Mouse (Mus musculus): ENCODE measurements at regions not wholly inside any gene's neighbourhood (a gene's known extent, or its start where the extent isn't known, plus 50 kb on each side); places are given as distances from the start of the nearest gene placed in this dataset.

DNA sequence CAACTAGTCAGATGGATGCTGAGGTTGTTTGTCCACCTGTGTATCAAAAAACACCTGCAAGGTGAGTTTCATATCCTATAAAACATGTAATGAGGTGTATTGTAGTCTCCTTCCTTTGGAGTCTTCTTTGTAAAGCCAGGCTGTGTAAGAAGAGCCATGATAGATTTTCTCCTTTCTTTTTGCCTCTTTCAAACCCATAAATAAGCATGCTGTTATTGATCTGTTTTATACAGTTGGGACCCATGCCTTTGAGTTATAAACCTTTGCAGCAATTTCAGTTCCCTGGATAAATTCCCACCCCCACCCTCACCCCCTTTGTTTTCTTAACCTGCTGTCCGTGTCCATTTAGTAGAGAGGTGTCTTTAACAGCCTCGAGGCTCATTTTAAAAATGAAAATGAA lies 131.0 kb upstream of the Rgs17 start:
- H3K4me2 ChIP-seq: no peak overlapping the region
- H3K9ac ChIP-seq: no peak overlapping the region
- H3K36me3 ChIP-seq: no peaks in the 10 kb centered on the region
- H3K4me3 ChIP-seq: no peak overlapping the region
- no peaks in the 10 kb centered on the region for H3K4me1 ChIP-seq
- H3K9me3 ChIP-seq: no peaks in the 10 kb centered on the region
- no peak overlapping the region for H3K27ac ChIP-seq
- no peak for ATAC-seq (ENCODE audit: insufficient number of reproducible peaks, low FRiP score, low TSS enrichment, low read depth)
- H3K27me3 ChIP-seq: no peaks in the 10 kb centered on the region
- WGBS: 57% methylated on average over 2 of the region's 2 CpGs

DNA sequence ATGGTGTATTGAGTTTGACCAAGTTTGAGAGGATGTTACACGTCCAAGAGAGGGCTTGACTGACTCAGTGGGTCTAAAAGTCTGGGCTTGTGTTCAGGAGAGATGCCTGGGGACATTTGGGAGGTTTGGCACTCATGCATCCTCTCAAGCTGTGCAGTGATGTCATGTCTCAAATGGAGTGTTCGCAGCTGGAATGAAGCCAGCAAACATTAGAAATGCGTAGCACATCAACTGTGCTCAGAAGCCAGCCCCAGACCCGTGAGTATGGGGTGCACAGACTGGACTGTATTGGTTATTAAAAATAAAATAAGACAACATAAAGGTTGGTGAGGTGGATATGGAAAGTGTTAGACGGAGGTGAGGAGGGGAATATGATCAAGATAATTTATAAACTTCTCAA lies 121.2 kb upstream of the Rgs17 start:
- Histone ChIP-seq H3K27me3 (no peaks in the 10 kb centered on the region), H3K4me3 (no peak overlapping the region), H3K27ac (no peak overlapping the region), H3K4me2 (no peak overlapping the region), H3K4me1 (no peaks in the 10 kb centered on the region), H3K36me3 (no peaks in the 10 kb centered on the region), H3K9ac (no peak overlapping the region), H3K9me3 (no peaks in the 10 kb centered on the region)
- WGBS: 60% methylated on average over 5 of the region's 5 CpGs
- no peak for ATAC-seq (ENCODE audit: insufficient number of reproducible peaks, low FRiP score, low TSS enrichment, low read depth)

DNA sequence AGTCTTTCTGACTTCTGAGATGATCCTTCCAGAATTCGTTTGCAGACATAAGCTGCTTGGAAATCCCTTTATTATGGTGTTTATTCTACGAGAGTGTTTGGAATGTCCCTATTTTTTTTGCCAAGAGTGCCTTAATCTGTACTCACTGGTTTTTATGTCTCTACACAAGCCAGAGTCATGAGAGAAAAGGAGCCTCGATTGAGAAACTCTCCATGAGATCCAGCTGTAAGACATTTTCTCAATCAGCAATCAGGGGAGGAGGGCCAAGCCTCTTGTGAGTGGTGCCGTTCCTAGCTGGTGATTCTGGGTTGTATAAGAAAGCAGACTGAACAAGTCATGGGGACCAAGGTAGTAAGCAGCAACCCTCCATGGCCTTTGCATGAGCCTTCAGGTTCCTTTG lies 117.6 kb upstream of the Rgs17 start:
- Histone ChIP-seq H3K27me3 (no peaks in the 10 kb centered on the region), H3K4me3 (no peak overlapping the region), H3K36me3 (no peaks in the 10 kb centered on the region), H3K9me3 (no peaks in the 10 kb centered on the region), H3K4me2 (no peak overlapping the region), H3K9ac (no peak overlapping the region), H3K4me1 (no peaks in the 10 kb centered on the region), H3K27ac (no peak overlapping the region)
- no peak for ATAC-seq (ENCODE audit: insufficient number of reproducible peaks, low FRiP score, low TSS enrichment, low read depth)
- 47% methylated on average over 4 of the region's 4 CpGs for WGBS

DNA sequence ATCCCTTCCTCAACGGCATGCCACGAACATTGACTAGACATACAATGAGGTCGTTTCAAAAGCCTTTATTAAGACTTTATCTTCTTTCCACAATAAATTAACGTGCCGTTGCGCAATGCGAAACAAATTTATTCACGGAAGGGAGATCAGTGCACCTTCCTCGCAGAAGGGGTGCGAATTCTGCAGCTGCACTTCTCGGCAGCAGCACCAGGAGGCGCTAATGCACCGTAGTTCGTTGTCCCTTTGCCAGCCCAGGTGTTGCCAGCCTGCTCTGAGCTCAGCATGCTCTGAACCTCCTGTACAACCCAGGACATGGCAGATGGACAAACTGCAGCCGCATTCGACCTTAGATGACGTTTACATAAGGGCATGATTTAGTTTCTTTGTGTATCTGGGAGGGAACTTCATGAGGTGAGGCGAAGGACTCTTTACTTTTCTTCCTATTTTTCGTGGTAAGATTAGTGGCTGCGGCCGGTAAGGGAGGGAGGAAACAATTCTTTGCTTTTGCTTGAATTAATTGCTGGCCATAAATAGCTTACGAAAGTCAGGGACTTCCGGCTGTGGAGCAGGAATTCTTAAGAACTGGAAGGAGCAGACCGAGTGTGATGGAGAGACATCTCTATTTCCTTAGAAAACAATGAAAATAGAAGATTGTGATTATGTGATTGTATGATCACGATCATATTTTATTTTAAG lies 113.7 kb upstream of the Rgs17 start:
- 0 out of 2 replicates have a peak overlapping the region, but pooled peaks have one; percentile 17 for H3K4me2 ChIP-seq
- no peaks in the 10 kb centered on the region for H3K27me3 ChIP-seq
- no peaks in the 10 kb centered on the region for H3K9me3 ChIP-seq
- H3K4me3 ChIP-seq: no peak overlapping the region
- H3K36me3 ChIP-seq: no peaks in the 10 kb centered on the region
- H3K4me1 ChIP-seq: no peaks in the 10 kb centered on the region
- ATAC-seq (ENCODE audit: insufficient number of reproducible peaks, low FRiP score, low TSS enrichment, low read depth): no peak
- WGBS: 16% methylated on average over 25 of the region's 25 CpGs
- H3K27ac ChIP-seq: no peak overlapping the region
- H3K9ac ChIP-seq: no peak overlapping the region

DNA sequence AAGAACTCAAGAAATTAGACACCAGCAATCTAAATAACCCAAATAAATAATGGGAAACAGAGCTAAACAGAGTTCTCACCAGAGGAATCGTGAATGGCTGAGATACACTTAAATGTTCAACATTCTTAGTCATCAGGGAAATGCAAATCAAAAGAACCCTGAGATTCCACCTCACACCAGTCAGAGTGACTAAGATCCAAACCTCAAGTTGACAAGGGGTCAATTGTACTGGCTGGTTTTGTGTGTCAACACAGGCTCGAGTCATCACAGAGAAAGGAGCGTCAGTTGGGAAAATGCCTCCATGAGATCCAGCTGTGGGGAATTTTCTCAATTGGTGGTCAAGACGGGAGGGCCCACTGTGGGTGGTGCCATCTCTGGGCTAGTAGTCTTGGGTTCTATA lies 110.3 kb upstream of the Rgs17 start:
- H3K27me3 ChIP-seq: no peaks in the 10 kb centered on the region
- H3K27ac ChIP-seq: no peak overlapping the region
- WGBS: 65% methylated on average over 4 of the region's 4 CpGs
- H3K4me3 ChIP-seq: no peak overlapping the region
- no peaks in the 10 kb centered on the region for H3K9me3 ChIP-seq
- no peaks in the 10 kb centered on the region for H3K4me1 ChIP-seq
- H3K4me2 ChIP-seq: no peak overlapping the region
- H3K36me3 ChIP-seq: no peaks in the 10 kb centered on the region
- H3K9ac ChIP-seq: no peak overlapping the region
- no peak for ATAC-seq (ENCODE audit: insufficient number of reproducible peaks, low FRiP score, low TSS enrichment, low read depth)

DNA sequence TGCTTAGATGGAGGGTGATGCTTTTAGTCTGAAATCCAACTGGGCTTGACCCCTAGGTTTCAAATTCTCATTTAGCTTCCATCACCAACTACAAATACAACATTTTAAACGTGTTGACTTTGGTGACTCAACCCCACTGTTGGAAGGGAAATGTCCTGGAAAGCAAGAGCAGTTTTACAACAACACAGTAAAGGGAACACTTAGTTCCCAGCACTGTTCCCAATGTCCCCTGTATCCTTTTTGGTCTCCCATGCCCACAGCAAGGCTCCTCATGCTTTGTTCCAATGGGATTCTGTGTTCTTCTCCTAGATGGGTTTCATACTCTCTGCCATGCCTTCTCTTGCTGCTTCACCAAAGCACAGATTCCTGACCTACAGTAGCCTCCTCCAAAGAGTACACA lies 105.4 kb upstream of the Rgs17 start:
- Histone ChIP-seq H3K27me3 (no peaks in the 10 kb centered on the region), H3K27ac (no peak overlapping the region), H3K4me1 (no peaks in the 10 kb centered on the region), H3K9ac (no peak overlapping the region), H3K4me3 (no peak overlapping the region), H3K36me3 (no peaks in the 10 kb centered on the region), H3K4me2 (no peak overlapping the region), H3K9me3 (no peaks in the 10 kb centered on the region)
- ATAC-seq (ENCODE audit: insufficient number of reproducible peaks, low FRiP score, low TSS enrichment, low read depth): no peak
- WGBS: 46% methylated on average over 1 of the region's 1 CpGs

DNA sequence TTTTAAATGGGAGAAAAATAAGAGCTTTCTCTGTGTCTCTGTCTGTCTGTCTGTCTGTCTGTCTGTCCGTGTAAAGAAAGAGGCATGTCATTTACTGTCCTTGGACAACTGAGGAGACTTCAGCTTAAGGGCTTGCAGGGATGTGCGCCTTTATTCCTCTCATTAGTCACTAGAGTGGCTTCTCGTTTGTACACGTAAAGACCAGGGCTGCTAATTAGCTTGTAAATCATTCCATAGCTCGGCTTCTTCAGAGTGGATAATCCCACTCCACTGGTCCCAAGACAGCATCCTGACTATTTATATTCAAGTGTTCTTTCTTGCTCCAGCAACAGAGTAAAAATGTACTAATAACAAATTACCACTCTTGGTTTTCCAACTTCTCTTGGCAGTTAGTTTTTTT lies 104.1 kb upstream of the Rgs17 start:
- Histone ChIP-seq H3K27me3 (no peaks in the 10 kb centered on the region), H3K9me3 (no peaks in the 10 kb centered on the region), H3K4me1 (no peaks in the 10 kb centered on the region), H3K4me3 (no peak overlapping the region), H3K9ac (no peak overlapping the region), H3K4me2 (no peak overlapping the region), H3K27ac (no peak overlapping the region), H3K36me3 (no peaks in the 10 kb centered on the region)
- 19% methylated on average over 5 of the region's 5 CpGs for WGBS
- no peak for ATAC-seq (ENCODE audit: insufficient number of reproducible peaks, low FRiP score, low TSS enrichment, low read depth)

DNA sequence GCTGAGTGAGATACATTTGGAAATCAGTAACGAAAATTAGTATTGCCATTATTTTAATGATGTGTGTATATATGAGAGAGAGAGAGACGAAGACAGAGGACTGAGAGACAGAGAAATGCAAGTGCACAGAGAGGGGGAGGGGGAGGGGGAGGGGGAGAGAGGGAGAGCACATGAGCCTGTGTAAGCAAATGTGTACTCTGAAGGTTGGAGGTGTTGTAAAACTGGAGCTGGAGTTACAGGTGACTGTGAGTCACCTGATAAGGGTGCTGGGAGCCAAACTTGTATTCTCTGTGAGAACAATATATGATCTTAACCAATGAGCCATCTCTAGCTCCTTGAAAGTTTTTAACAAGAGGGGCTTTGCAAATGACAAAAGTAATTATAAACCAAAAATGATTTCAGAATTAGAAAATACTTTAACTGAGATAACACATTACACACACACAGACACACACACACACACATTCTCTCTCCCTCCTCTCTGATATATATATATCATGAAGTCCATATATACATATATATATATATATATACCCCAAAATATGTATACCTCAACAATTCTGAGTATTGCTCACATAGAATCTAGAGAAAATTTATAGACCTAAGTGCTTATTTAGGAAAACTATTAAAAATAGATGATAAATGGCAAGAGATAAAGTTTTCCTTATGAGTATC lies 100.5 kb upstream of the Rgs17 start:
- H3K4me3 ChIP-seq: no peak overlapping the region

DNA sequence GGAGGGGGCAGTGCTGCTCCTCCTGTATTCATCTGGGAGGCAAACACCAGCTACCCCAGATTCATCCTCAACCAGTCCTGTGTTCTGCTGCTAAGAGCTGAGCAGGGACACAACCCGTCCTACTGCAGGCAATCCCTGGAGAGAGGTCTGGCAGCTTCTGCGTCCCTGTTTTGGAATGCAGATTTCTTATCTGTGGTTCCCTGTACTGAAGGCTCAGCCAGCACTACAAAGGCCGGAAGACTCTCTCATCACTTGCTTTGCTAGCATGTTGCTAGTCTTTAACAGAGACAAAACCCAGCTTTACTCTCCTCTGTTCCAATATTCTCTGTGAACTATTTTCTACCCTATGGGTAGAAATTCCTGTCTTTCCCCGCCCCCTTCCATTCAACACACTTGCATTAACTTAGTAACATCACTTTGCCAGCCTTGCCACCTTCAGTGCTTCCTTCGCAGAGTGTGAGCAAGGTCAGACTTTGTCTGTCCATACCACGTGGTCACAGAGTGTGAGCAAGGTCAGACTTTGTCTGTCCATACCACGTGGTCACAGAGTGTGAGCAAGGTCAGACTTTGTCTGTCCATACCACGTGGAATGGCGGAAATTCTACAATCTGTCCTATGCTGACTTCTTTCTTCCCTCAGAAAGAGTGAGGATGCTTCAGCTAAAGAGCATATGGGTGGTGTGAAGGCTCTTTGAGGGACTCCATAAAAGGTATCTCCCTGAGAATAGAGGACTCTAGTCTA lies 98.9 kb upstream of the Rgs17 start:
- Histone ChIP-seq H3K9ac (no peak overlapping the region), H3K4me1 (no peaks in the 10 kb centered on the region), H3K27ac (no peak overlapping the region), H3K9me3 (no peaks in the 10 kb centered on the region), H3K4me2 (no peak overlapping the region), H3K4me3 (no peak overlapping the region), H3K27me3 (no peaks in the 10 kb centered on the region), H3K36me3 (no peaks in the 10 kb centered on the region)
- WGBS: 57% methylated on average over 9 of the region's 9 CpGs
- ATAC-seq (ENCODE audit: insufficient number of reproducible peaks, low FRiP score, low TSS enrichment, low read depth): no peak

More for the DNA sequence above, 100.5 kb upstream of the Rgs17 start:
- 72% methylated on average over 2 of the region's 2 CpGs for WGBS
- no peak overlapping the region for H3K27ac ChIP-seq
- no peak overlapping the region for H3K4me2 ChIP-seq
- ATAC-seq (ENCODE audit: insufficient number of reproducible peaks, low FRiP score, low TSS enrichment, low read depth): no peak
- H3K9ac ChIP-seq: no peak overlapping the region
- no peaks in the 10 kb centered on the region for H3K27me3 ChIP-seq
- no peaks in the 10 kb centered on the region for H3K4me1 ChIP-seq
- no peaks in the 10 kb centered on the region for H3K9me3 ChIP-seq
- no peaks in the 10 kb centered on the region for H3K36me3 ChIP-seq

DNA sequence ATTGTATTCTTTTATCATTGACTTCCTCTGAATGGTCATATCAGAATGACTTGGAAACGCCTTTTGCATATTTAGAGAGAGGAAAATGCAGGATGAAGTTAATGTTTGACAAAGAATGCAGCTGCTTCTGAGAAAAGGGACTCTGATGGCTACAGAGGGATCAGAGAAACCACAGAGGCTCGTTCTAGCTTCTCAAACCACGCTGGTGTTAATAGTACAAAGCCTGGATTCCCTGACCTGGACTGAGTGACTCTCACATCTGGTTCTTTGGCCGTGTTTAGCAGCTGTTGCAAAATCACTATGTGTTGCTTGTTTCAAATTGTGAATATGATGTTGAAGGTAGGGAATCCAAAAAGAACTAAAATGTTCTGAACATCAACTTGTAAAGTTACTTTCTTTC lies 91.5 kb upstream of the Rgs17 start:
- Histone ChIP-seq H3K36me3 (no peaks in the 10 kb centered on the region), H3K9me3 (no peaks in the 10 kb centered on the region), H3K4me3 (no peak overlapping the region), H3K27ac (no peak overlapping the region), H3K9ac (no peak overlapping the region), H3K4me1 (no peaks in the 10 kb centered on the region), H3K4me2 (no peak overlapping the region), H3K27me3 (no peaks in the 10 kb centered on the region)
- no peak for ATAC-seq (ENCODE audit: insufficient number of reproducible peaks, low FRiP score, low TSS enrichment, low read depth)
- 62% methylated on average over 4 of the region's 4 CpGs for WGBS

DNA sequence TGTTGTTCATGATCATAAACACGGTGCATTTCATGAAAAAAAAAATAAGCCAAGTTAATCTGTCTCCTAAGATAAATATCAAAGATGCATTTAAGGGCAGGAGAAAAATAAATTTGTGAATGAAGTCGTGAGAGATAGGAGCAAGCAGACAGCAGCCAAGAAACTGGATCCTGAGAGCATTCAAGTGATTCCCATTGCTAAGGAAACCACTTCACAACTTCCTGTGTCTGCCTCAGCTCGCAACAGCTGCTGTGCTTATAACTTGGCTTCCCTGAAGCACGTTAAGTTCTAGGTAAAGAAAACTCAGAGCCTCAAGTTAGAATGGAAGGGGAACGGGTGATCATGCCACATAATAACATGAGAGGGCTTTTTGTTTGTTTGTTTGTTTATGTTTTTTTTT lies 89.3 kb upstream of the Rgs17 start:
- Histone ChIP-seq H3K27ac (no peak overlapping the region), H3K9ac (no peak overlapping the region), H3K36me3 (no peaks in the 10 kb centered on the region), H3K4me1 (no peaks in the 10 kb centered on the region), H3K4me2 (no peak overlapping the region), H3K27me3 (no peaks in the 10 kb centered on the region), H3K4me3 (no peak overlapping the region), H3K9me3 (no peaks in the 10 kb centered on the region)
- ATAC-seq (ENCODE audit: insufficient number of reproducible peaks, low FRiP score, low TSS enrichment, low read depth): no peak
- 47% methylated on average over 5 of the region's 5 CpGs for WGBS

DNA sequence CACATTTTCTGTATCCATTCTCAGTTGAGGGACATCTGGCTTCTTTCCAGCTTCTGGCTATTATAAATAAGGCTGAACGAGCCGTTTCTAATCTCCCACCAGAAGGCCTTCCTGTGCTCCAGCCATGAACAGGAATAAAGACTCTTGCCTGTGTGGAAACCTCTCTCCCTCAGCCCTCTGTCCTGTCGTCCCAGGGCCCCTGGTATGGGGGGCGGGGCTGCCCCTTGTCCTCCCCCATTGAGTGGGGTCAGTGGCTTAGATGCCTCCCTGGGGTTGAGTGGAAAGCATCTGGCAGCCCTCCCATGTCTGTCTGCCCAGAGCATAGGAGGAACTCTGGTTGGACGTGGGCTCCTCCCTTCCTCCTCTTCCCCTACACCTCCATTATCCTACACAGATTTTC lies 88.8 kb upstream of the Rgs17 start:
- 52% methylated on average over 5 of the region's 5 CpGs for WGBS
- Histone ChIP-seq H3K9me3 (no peaks in the 10 kb centered on the region), H3K9ac (no peak overlapping the region), H3K27me3 (no peaks in the 10 kb centered on the region), H3K27ac (no peak overlapping the region), H3K36me3 (no peaks in the 10 kb centered on the region), H3K4me1 (no peaks in the 10 kb centered on the region), H3K4me3 (no peak overlapping the region), H3K4me2 (no peak overlapping the region)
- no peak for ATAC-seq (ENCODE audit: insufficient number of reproducible peaks, low FRiP score, low TSS enrichment, low read depth)

All from limb, embryonic 15.5 days (tissue).